Mouse (Mus musculus) gastrocnemius, postnatal 14 days (tissue): ENCODE results near the gene Exoc3l2. TPM values are rescaled to one million over a fixed set of nuclear protein-coding genes. Genes with fewer than 3 reads are reported as not detected.

Source experiments
- total RNA-seq, 2 experiments: library from RNA; stranded (reverse); gene quantifications; 2 replicates each; pipeline ENCODE4 v1.2.3; 2021

Exoc3l2 gene
- total RNA-seq, 2 experiments from 2014 or later = 0.47 to 0.74 TPM

Other genes with a start within 250 kb of the Exoc3l2 start
- gene Opa3, start 235.0 kb upstream of the Exoc3l2 start, total RNA-seq = 10 to 100 TPM; 35.1 to 43.0 TPM
- 10 to 100 TPM; 31.0 to 35.1 TPM for gene Vasp, start 191.5 kb upstream of the Exoc3l2 start, total RNA-seq
- not detected for gene Ppm1n, start 183.3 kb upstream of the Exoc3l2 start, total RNA-seq
- 100 to 1,000 TPM; 800 to 833 TPM for gene Rtn2, start 180.7 kb upstream of the Exoc3l2 start, total RNA-seq
- under 1 TPM; 0.69 to 0.90 TPM for gene Fosb, start 153.3 kb upstream of the Exoc3l2 start, total RNA-seq
- gene Ercc1, start 118.6 kb upstream of the Exoc3l2 start, total RNA-seq = 10 to 100 TPM; 26.7 to 28.7 TPM
- gene Cd3eap, start 103.8 kb upstream of the Exoc3l2 start, total RNA-seq = 1 to 10 TPM; 7.4 to 8.2 TPM
- gene Ppp1r13l, start 103.6 kb upstream of the Exoc3l2 start, total RNA-seq = 1 to 10 TPM; 1.7 to 2.9 TPM
- 1 to 10 TPM; 6.1 to 7.8 TPM for gene Ercc2, start 81.3 kb upstream of the Exoc3l2 start, total RNA-seq
- gene Klc3, start 59.2 kb upstream of the Exoc3l2 start, total RNA-seq = under 1 TPM in 1 of 2 experiments, not detected in 1; 0.11 TPM
- gene Ckm, start 58.6 kb upstream of the Exoc3l2 start, total RNA-seq = over 10,000 TPM; 34,344 to 35,305 TPM
- 10 to 100 TPM; 12.6 to 14.1 TPM for gene Mark4, start 4.5 kb upstream of the Exoc3l2 start, total RNA-seq
- 1 to 10 TPM; 1.7 to 2.1 TPM for gene Bloc1s3, start 45.0 kb downstream of the Exoc3l2 start, total RNA-seq
- gene Trappc6a, start 45.1 kb downstream of the Exoc3l2 start, total RNA-seq = 10 to 100 TPM; 19.9 to 20.0 TPM
- gene Nkpd1, start 54.5 kb downstream of the Exoc3l2 start, total RNA-seq = not detected
- gene Ppp1r37, start 99.7 kb downstream of the Exoc3l2 start, total RNA-seq = 10 to 100 TPM; 34.4 to 34.5 TPM
- under 1 TPM in 1 of 2 experiments, not detected in 1; 0.27 TPM for gene Zfp296, start 114.0 kb downstream of the Exoc3l2 start, total RNA-seq
- gene Gemin7, start 114.3 kb downstream of the Exoc3l2 start, total RNA-seq = 10 to 100 TPM; 50.0 to 55.1 TPM
- 10 to 100 TPM; 10.6 to 12.0 TPM for gene Clasrp, start 141.2 kb downstream of the Exoc3l2 start, total RNA-seq
- gene Relb, start 166.1 kb downstream of the Exoc3l2 start, total RNA-seq = 1 to 10 TPM; 4.9 to 7.3 TPM
- gene Clptm1, start 201.7 kb downstream of the Exoc3l2 start, total RNA-seq = 10 to 100 TPM; 39.8 to 47.7 TPM
- under 1 TPM; 0.41 to 0.44 TPM for gene Apoc2, start 214.6 kb downstream of the Exoc3l2 start, total RNA-seq
- gene Gm44805, start 218.1 kb downstream of the Exoc3l2 start, total RNA-seq = not detected
- gene Apoc4, start 218.1 kb downstream of the Exoc3l2 start, total RNA-seq = not detected
- 1 to 10 TPM in 1 of 2 experiments, not detected in 1; 1.3 TPM for gene Apoc1, start 229.3 kb downstream of the Exoc3l2 start, total RNA-seq
- gene Apoe, start 235.9 kb downstream of the Exoc3l2 start, total RNA-seq = 10 to 100 TPM; 56.6 to 84.2 TPM